Mouse (Mus musculus) testis, postnatal 10 days (tissue): ENCODE measurements at regions not wholly inside any gene's neighbourhood (a gene's known extent, or its start where the extent isn't known, plus 50 kb on each side); places are given as distances from the start of the nearest gene placed in this dataset.

Experiments used
- DNase-seq: peaks from one replicate; pipeline ENCODE4 v3.0.0; 2021; ENCODE audit warnings: low spot score

- DNase-seq = no peak
These were observed 354.0 kb downstream of the Matn1 start for GRCm38 (mm10) chr4:131298011-131298674.

DNA sequence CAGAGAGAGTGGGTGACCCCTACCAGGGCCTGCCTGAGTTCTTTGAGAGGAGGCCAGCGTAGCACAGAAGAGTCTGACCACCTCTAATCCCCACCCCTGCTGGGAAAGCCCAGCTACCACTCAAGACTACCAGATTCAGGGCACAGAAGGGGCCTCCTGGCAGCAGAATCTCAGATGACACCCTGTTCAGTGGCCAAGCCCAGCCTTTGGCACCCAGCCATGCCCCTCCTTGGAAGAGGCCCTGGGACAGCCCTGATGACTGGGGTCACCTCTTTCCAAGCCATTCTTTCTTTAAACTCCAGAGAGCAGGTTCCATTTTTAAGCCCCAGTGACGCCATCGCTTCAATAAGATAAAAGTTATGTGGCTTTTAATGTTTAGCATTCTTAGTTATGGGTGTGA, 359.8 kb downstream of the Matn1 start:
- no peak for DNase-seq

GRCm38 (mm10) chr4:131304361-131304777, 360.2 kb downstream of the Matn1 start:
- no peak for DNase-seq

DNA sequence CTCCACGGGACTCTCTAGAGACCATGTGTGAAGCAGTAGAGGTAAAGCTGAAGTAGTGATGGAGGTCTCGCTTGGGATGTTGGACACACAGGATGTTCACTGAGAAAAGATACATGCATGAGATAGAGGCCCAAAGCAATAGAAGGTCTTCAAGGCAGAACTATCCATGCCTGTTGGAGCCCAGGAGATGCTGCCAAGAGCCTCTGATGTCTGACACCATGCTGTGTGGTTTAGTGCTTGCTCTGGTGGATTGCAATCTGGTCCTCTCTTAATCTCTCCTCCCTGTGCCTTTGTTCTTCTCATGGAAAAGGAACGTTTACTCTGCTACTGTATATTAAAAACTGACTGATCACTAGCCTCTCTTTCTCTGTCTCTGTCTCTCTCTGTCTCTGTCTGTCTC, 370.0 kb downstream of the Matn1 start:
- DNase-seq = no peak

DNA sequence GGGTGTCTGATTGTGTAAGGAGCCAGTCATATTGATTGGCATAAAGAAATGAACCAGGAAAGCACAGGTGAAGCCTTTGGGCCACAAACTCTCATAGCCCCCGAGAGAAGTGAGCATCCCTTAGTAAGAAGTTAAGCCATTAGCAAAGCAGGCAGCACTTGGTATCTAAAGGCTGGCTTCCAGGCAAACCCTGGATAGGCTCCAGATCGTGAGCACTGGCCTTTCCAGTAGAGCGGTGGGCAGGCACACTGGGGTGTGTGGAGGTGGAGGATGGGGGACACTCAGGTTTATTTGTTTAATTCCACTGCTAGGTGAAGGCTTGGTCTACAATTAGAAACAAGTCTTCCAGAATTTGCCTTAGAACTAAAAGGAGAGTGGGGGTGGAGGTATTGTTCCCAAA, 371.9 kb downstream of the Matn1 start:
- DNase-seq = no peak

GRCm38 (mm10) chr4:131322323-131322722, 378.1 kb downstream of the Matn1 start:
- no peak for DNase-seq

DNA sequence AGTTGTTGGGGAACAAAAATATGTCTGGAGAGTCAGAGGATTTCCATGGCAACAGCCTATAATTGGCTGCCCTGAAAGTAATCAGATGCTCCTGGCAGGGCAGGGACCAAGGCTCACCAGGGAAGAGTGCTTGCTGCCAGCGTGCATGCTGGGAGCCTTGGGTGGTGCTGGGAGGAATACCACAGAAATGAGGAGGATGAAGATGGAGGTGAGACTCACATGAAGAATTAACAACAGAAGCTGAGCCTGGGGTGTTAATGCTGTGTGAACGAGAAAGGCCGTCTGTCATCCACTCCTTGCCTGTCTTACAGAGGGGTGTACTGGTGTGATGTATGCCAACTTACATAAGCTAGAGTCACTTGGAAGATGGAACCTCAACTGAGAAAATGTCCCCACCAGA, 380.3 kb downstream of the Matn1 start:
- no peak for DNase-seq

- no peak for DNase-seq
These were observed 381.0 kb downstream of the Matn1 start for GRCm38 (mm10) chr4:131325200-131325599.

DNA sequence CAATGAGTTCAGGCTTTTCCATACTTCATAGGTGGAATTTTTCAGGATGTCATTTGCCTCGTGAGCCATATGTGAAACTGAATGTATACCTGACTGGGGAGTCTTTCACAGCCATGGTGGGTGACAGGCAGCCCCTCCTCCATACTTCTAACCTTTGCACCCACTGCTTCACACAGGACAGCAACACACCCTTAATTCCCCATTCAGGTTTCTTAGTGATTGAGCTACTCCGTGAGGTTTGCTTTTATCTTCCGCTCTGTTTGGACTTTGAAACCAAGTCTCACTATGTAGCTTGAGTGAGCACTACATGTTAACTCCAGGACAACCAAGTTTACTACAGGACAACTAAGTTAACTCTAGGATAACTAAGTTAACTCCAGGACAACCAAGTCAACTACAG, 381.4 kb downstream of the Matn1 start:
- DNase-seq = no peak

- no peak for DNase-seq
These were observed 385.2 kb downstream of the Matn1 start for GRCm38 (mm10) chr4:131329398-131329797.

DNA sequence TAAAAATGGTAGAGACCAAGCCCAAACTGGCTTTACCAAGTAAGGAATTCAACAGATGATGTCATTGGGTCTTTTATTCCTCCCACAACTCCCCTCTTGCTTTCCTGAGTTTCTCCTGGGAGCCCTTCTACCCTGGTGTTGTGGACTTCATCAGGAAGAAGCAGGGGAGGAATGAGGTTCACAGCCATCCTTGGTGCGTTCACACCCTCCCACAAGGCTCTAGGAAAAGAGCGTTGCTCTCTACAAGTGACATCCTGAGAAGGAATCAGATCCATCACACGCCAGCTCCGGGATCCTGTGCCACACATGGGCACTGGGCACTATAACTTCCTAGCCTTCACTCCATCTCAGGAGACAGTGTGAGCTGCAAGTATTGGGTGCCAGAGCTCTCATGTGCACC, 387.5 kb downstream of the Matn1 start:
- no peak for DNase-seq

DNA sequence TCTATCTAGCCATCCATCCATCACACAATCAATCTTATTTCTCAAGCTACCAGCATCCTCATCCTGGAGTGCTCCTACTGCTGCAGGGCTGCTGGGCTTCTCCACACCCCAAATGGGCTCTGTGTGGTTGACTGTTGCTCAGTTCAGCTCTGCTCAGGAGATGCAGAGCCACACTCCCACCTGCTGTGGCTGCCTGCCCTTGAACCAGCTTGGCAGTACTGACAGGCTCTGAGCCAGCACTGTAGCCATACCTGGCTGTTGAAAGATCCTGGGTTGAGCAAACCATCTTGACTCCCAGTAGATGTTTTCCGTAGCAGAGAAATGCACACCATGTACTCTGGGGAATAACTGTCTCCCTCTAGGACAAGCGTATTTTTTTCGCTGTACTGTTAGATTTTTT, 392.6 kb downstream of the Matn1 start:
- no peak for DNase-seq

DNA sequence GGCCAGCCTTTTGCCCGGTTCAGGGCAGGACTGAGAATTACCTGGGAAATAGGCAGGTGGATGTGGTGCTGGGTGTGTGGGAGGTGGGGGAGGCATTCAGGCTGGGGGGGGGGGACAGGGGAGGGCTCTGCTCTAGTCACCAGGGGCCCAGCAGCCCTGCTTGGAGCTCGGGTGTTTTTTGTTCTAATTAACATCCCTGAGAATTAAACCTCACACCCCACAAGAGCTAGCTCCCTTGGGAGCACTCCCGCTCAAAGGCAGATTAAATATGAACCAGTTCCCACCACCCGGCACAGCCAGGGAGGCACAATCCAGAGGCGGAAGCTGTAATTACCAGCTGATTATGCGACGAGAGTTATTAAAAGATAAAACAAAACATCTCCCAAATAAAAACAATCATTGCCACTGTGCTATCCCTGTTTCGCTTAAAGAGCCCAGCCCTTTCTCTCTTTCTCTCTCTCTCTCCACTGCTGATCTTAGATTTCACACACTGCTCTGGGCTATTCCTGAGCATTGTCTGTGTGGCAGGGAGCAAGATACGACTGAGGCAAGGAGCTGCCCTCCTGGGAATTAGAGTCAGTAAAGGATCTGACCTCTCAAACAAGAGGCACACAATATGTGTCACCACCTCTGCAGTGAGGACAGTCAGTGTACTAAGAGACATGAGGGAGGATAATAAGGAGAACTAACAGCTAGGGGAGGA, 397.0 kb downstream of the Matn1 start:
- DNase-seq = no peak

- DNase-seq = no peak
These were observed 402.5 kb downstream of the Matn1 start for GRCm38 (mm10) chr4:131346727-131347126.

DNA sequence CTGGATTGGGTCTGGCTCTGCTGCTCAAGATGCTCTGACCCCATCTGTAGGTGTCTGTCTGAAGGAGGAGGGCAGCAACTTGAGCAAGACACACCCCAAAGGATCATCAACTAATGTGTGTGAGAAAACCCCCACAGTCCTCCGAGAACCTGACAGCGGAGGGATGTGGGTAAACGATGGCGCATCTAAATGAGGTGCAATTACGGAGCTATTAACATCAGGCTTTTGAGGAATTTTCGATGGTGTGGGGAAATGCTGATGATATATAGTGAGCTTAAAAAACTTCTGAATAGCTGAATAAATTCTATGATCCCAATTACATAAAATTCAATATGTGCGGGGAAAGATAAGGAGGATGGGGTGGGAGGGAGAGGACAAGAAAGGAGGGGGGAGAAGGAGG, 406.1 kb downstream of the Matn1 start:
- DNase-seq = no peak

DNA sequence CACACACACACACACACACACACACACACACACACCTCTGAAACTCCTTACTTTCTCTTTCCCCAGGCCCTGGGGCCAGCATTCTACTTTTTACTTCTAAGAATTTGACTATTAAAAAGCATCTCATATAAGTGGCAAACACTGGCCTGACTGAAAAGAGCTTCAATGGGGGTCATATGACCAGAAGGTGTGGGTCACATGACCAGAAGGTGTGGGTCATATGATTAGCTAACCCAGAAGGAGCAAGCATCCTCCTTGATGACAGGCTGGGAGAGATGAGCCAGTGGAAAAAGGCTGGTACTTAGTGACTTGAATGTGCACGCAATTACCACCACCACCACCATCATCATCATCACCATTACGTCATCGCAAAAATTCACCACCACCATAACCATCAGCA, 410.7 kb downstream of the Matn1 start:
- no peak for DNase-seq

- peak; percentile 57 for DNase-seq
These were observed 411.4 kb downstream of the Matn1 start for GRCm38 (mm10) chr4:131355526-131355991.

DNA sequence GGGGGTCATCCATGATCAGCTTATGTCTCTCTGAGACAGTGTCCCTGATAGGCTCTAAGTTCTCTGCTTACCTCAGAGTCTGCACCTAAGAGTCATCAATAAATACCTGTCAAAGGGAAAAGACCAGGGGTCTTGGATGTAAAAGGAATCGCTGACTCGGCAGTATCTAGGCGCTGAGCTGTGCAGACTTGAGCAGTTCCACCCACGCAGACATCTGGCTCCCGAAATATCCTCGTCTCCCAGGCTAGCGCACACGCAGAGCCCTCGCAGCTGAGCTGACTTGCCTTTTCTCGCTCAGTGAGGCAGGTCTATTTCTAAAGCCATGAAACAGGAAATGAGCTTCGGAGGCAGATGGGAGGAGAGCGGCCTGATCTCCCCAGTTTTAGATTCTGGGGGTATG, 412.1 kb downstream of the Matn1 start:
- DNase-seq = no peak

GRCm38 (mm10) chr4:131363030-131363429, 418.8 kb downstream of the Matn1 start:
- no peak for DNase-seq

GRCm38 (mm10) chr4:131364671-131365252, 420.6 kb downstream of the Matn1 start:
- peak; percentile 70 for DNase-seq

GRCm38 (mm10) chr4:131366006-131366405, 421.8 kb downstream of the Matn1 start:
- no peak for DNase-seq

DNA sequence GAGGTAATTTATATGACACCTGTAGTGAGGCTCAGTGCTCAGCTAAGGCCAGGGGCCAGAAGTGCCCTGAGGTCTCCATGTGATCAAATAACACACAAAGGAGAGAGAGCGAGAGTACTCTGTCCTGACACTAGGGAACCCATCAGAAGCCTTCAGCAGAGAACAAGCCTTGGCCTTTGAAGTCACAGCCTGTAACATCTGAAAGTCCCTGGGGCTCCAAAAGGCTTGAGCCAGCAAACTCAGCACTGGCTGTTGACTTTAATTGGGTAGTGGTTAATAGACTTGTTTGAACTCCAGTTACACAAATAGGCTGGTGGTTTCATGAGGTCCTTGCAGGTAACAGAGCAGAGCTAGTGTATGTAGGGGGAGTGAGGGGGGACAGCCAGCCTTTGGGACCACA, 422.5 kb downstream of the Matn1 start:
- DNase-seq = no peak

DNA sequence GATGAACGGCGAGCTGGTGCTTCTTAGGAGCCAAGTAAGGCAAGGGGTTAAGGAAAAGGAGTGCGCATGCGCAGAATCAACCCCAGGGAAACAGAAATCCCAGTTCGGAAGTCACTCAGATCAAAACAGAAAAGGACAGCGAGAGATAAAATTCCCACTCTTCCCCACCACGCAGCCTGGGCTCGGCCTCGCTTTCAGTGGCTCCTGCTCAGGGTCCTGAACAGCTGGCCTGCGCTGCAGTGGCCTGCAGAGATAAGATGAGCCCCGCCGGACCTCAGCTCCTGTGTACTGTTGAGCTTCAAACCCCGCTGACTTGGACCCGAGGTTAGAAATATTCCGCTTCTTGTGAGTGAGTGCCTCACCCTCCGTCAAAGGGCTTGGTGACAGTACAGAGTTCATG, 428.3 kb downstream of the Matn1 start:
- no peak for DNase-seq
